Comparison of ENCODE assay signal across 9 mouse cellular contexts in genomic region chr13:4032512-4032911, GRCm38 (mm10). TPM values are rescaled to one million over a fixed set of nuclear protein-coding genes. Genes with fewer than 3 reads are reported as not detected.
DNase-seq lines count a peak whose midpoint lies in the region; ATAC-seq lines count a peak whose summit lies in the region.
"Had no signal": no experiment of that assay in that cellular context is flagged by ENCODE, and none has a peak within 500 bp of the region (broad histone marks: within the 10 kb centered on the region; RNA-seq: fewer than 3 reads in every experiment).

No protein-coding gene starts in this region.

- peak; percentile 2 to 11 for DNase-seq in layer of hippocampus, adult 8-10 months (ENCODE audit: low spot score in 2 of 2)
- DNase-seq in layer of hippocampus, postnatal 25 days (ENCODE audit: extremely low spot score in 1 of 2, low spot score in 1 of 2): no peak
- DNase-seq in adrenal gland, adult 18-20 months (ENCODE audit: low spot score in 2 of 2): peak; percentile 20 to 23
- DNase-seq in heart, adult 8-10 months (ENCODE audit: low spot score): peak; percentile 54
- DNase-seq in lung, postnatal 10 days: peak; percentile 27
- DNase-seq in frontal cortex, adult 2 months (ENCODE audit: extremely low spot score in 1 of 2, low spot score in 1 of 2): no peak
- DNase-seq in embryo, embryonic 10 days (ENCODE audit: low spot score): no peak

- no peak for ATAC-seq in megakaryocyte progenitor cell, adult 5-6 weeks (replicated peaks; ENCODE audit: poor library complexity)

RNA-seq across cellular contexts. Expression of gene Akr1c14, which starts 16.3 kb away (rescaled TPM):
- total RNA-seq in layer of hippocampus, adult 8-10 months (2022): 1 to 10 TPM; 1.2 to 1.7 (median 1.4) TPM
- 1 to 10 TPM; 1.1 TPM for total RNA-seq in layer of hippocampus, postnatal 25 days (2021)
- 1 to 10 TPM; 1.9 to 2.4 TPM for total RNA-seq in adrenal gland, adult 18-20 months (2021)
- 10 to 100 TPM in 1 of 4 experiments, 1 to 10 TPM in 3; 6.3 to 13.4 (median 8.9) TPM for total RNA-seq in heart, adult 8-10 months (2022)
- not detected in 2 replicates for total RNA-seq in megakaryocyte progenitor cell, adult 5-6 weeks (2015)
- total RNA-seq in megakaryocyte progenitor cell, adult 5-6 weeks (2017): 0.30 TPM in 1 of 2 replicates, not detected in the other
- 1.6 and 1.9 TPM in 2 replicates for polyA plus RNA-seq in frontal cortex, adult 2 months (2012; rRNA removed)
- total RNA-seq: G1E had no signal
- polyA plus RNA-seq: G1E had no signal

Comparison
In these comparisons a context has a peak if more than half of its experiments do, and no peak if none do; other contexts are left out.
1. DNase-seq: peak in layer of hippocampus, adult 8-10 months (2 of 2), adrenal gland, adult 18-20 months (2 of 2), heart, adult 8-10 months (single experiment) and lung, postnatal 10 days (single experiment); none in layer of hippocampus, postnatal 25 days (0 of 2), frontal cortex, adult 2 months (0 of 2) and embryo, embryonic 10 days (single experiment).